Comparison of ENCODE assay signal across 9 mouse cellular contexts in the genomic region with DNA sequence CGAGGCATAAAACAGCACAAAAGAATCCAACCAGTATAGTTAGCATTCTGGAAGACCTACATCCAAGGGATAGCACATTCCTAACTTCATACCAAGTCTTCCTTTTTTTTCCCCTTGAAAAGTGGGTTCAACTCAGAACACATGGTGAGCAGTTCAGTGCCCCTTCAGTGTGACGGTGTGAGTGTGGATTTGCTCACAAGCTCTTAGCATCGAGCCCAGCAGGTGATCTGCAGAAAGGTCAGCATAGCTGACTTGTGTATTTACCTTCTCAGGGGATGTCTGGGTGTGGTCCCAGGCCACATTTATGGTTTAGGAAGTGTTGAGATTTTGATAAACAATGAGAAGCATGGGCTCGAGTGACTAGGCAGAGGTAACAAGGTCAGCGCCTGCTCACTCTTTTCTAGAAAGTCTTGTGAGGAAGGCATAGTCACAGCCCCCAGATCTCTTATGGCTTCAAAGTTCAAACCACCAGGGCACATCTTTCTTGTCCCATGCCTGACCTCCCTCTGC. TPM values are rescaled to one million over a fixed set of nuclear protein-coding genes. Genes with fewer than 3 reads are reported as not detected.
DNase-seq lines count a peak whose midpoint lies in the region; ATAC-seq lines count a peak whose summit lies in the region.
"Had no signal": no experiment of that assay in that cellular context is flagged by ENCODE, and none has a peak within 500 bp of the region (broad histone marks: within the 10 kb centered on the region; RNA-seq: fewer than 3 reads in every experiment).

No protein-coding gene starts in this region.

- peak; percentile 73 for DNase-seq in heart, adult 11 months
- no peak for DNase-seq in heart, postnatal 10 days
- peak; percentile 63 for DNase-seq in Muller cell, postnatal 12 days (ENCODE audit: inconsistent ontology term)
- DNase-seq in hindbrain, embryonic 10.5 days (ENCODE audit: low spot score) = peak; percentile 57
- no peak for DNase-seq in spleen, postnatal 14 days (ENCODE audit: low spot score in 2 of 2)
- no peak for DNase-seq in adrenal gland, adult 8-10 months
- no peak for DNase-seq in testis, postnatal 14 days (ENCODE audit: low spot score)

- 0 out of 2 replicates have a peak, but pooled peaks cover 4% of the 10 kb centered on the region for H3K9me3 ChIP-seq in hindbrain, embryonic 10.5 days
- no peaks in the 10 kb centered on the region for H3K9me3 ChIP-seq in midbrain, embryonic 12.5 days

- no peak overlapping the region for H3K9ac ChIP-seq in midbrain, embryonic 12.5 days (replicated peaks)
- H3K9ac ChIP-seq: liver, embryonic 14.5 days had no signal

- intact Hi-C loops in heart, postnatal 10 days (cut with DNase I) = no loop called here

- H3K27me3 ChIP-seq in hindbrain, embryonic 10.5 days (ENCODE audit: insufficient read depth, poor library complexity, severe bottlenecking) = 0 out of 2 replicates have a peak, but pooled peaks cover 3% of the 10 kb centered on the region
- no peaks in the 10 kb centered on the region for H3K27me3 ChIP-seq in midbrain, embryonic 12.5 days

- peak overlapping the region; percentile 12 for H3K4me2 ChIP-seq in midbrain, embryonic 12.5 days (replicated peaks)

- 26% methylated on average over 5 of the region's 5 CpGs for WGBS in hindbrain, embryonic 10.5 days
- 29% methylated on average over 5 of the region's 5 CpGs for WGBS in midbrain, embryonic 12.5 days

- ATAC-seq in midbrain, embryonic 12.5 days (ENCODE audit: low FRiP score, low read depth) = no peak

- H3K27ac ChIP-seq in hindbrain, embryonic 10.5 days = peak overlapping the region; percentile 72
- peak overlapping the region; percentile 85 for H3K27ac ChIP-seq in midbrain, embryonic 12.5 days (replicated peaks)
- H3K27ac ChIP-seq: liver, embryonic 14.5 days had no signal

- peaks cover 18% of the 10 kb centered on the region for H3K36me3 ChIP-seq in hindbrain, embryonic 10.5 days
- H3K36me3 ChIP-seq in midbrain, embryonic 12.5 days = 0 out of 2 replicates have a peak, but pooled peaks cover 4% of the 10 kb centered on the region

- H3K4me1 ChIP-seq in hindbrain, embryonic 10.5 days (replicated peaks) = peaks cover 50% of the 10 kb centered on the region
- peaks cover 33% of the 10 kb centered on the region for H3K4me1 ChIP-seq in midbrain, embryonic 12.5 days

- H3K4me3 ChIP-seq in hindbrain, embryonic 10.5 days = 0 out of 2 replicates have a peak overlapping the region, but pooled peaks have one; percentile 14
- H3K4me3 ChIP-seq in midbrain, embryonic 12.5 days = no peak overlapping the region

RNA-seq across cellular contexts. Expression of gene Traf3ip2, which starts 46.2 kb away (rescaled TPM):
- total RNA-seq in heart, postnatal 10 days (2021) = 1 to 10 TPM; 6.4 to 9.3 TPM
- polyA plus RNA-seq in hindbrain, embryonic 10.5 days (2016; fragmentation: Nextera tagmentation; extraction: Ambion mirVana) = 8.3 and 8.8 TPM in 2 replicates
- polyA plus RNA-seq in midbrain, embryonic 12.5 days (2016; fragmentation: Nextera tagmentation; extraction: Ambion mirVana) = 5.4 and 6.1 TPM in 2 replicates
- total RNA-seq in adrenal gland, adult 8-10 months (2022) = 10 to 100 TPM; 16.5 to 28.8 (median 22.2) TPM

Comparison
In these comparisons a context has a peak if more than half of its experiments do, and no peak if none do; other contexts are left out.
1. DNase-seq: peak in heart, adult 11 months (single experiment), Muller cell, postnatal 12 days (single experiment) and hindbrain, embryonic 10.5 days (single experiment); none in heart, postnatal 10 days (0 of 2), spleen, postnatal 14 days (0 of 2), adrenal gland, adult 8-10 months (single experiment) and testis, postnatal 14 days (single experiment).